Mouse (Mus musculus): ENCODE results near the gene Pdzd2.

GRCm38 (mm10) chr15:12341401-12341758 lies 398.3 kb downstream of the Pdzd2 start:
- TF ChIP-seq CTCF (IDR thresholded peaks at IDR 0.05; ENCODE audit: low read depth) (no peak; the same call in 1 of the 2 replicates), EP300 (IDR thresholded peaks at IDR 0.05; ENCODE audit: low read depth) (no peak)
